Mouse (Mus musculus) heart, embryonic 10.5 days (tissue): ENCODE results near the gene Asah2. TPM values are rescaled to one million over a fixed set of nuclear protein-coding genes. Genes with fewer than 3 reads are reported as not detected.
"Not testable (repeated sequence)": the region's sequence is repeated elsewhere in the genome, so short reads cannot be mapped to it uniquely, and the experiment has no call there.

Experiments
- DNase-seq: peaks from one replicate; pipeline ENCODE4 v3.0.0-alpha.2; 2017; ENCODE audit warnings: low spot score
- H3K27ac ChIP-seq: fragments of 300-500 bp; sonication (generic); 2 replicates; pipeline ENCODE4 v1.5.1; 2016; ENCODE audit warnings: mild to moderate bottlenecking
- H3K27me3 ChIP-seq: fragments of 300-500 bp; sonication (generic); 2 replicates; pipeline ENCODE4 v1.6.1; 2016; ENCODE audit warnings: mild to moderate bottlenecking; ENCODE audit not compliant: poor library complexity, insufficient read depth, severe bottlenecking
- H3K36me3 ChIP-seq: fragments of 300-500 bp; sonication (generic); 2 replicates; pipeline ENCODE4 v1.6.1; 2016; ENCODE audit warnings: mild to moderate bottlenecking, moderate library complexity
- H3K4me1 ChIP-seq: fragments of 300-500 bp; sonication (generic); 2 replicates; pipeline ENCODE4 v1.6.1; 2016; ENCODE audit warnings: mild to moderate bottlenecking
- H3K4me3 ChIP-seq: fragments of 300-500 bp; sonication (generic); 2 replicates; pipeline ENCODE4 v1.5.1; 2016; ENCODE audit warnings: mild to moderate bottlenecking, moderate library complexity
- H3K9me3 ChIP-seq: fragments of 300-500 bp; sonication (generic); 2 replicates; pipeline ENCODE4 v1.6.1; 2016; ENCODE audit warnings: mild to moderate bottlenecking, moderate library complexity
- WGBS: fragments of 180-500 bp; shearing (Covaris S2); methylation state at CpG from one replicate; pipeline ENCODE4 v1.1.7; 2016; 5-methylcytosine and 5-hydroxymethylcytosine counted together
- polyA plus RNA-seq: library from polyadenylated mRNA; unstranded; fragments of >200 nt; fragmentation: Nextera tagmentation; extraction: Ambion mirVana; gene quantifications from 2 replicates; pipeline ENCODE4 v1.2.1, GENCODE M21; 2016

Asah2 gene
- polyA plus RNA-seq, 1 experiment from 2014 or later: 1.6 TPM

DNA sequence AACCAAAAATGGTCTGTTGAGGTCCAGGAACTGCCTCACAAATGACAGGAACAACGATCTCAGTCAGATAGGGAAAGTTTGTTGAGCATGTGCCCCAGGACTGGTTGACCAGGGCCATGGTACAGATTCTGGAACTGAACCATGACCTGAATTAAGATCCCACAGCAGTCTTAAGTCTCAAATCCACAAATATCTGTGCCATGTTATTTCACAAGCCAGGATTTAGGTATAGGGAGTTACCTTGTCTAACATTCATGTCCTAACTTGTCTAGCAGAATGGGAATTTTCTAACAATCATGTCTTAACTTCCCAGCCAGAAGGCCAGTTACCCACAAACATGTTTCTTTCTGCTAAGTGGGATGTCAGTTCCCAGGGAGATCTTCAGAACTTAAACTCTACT, 19.4 kb downstream of the Asah2 start:
- WGBS: 79% methylated on average over 1 of the region's 1 CpGs
- Histone ChIP-seq H3K27me3 (no peaks in the 10 kb centered on the region), H3K4me1 (no peaks in the 10 kb centered on the region), H3K4me3 (no peak overlapping the region), H3K9me3 (no peaks in the 10 kb centered on the region), H3K27ac (no peak overlapping the region), H3K36me3 (no peaks in the 10 kb centered on the region)
- DNase-seq: no peak

DNA sequence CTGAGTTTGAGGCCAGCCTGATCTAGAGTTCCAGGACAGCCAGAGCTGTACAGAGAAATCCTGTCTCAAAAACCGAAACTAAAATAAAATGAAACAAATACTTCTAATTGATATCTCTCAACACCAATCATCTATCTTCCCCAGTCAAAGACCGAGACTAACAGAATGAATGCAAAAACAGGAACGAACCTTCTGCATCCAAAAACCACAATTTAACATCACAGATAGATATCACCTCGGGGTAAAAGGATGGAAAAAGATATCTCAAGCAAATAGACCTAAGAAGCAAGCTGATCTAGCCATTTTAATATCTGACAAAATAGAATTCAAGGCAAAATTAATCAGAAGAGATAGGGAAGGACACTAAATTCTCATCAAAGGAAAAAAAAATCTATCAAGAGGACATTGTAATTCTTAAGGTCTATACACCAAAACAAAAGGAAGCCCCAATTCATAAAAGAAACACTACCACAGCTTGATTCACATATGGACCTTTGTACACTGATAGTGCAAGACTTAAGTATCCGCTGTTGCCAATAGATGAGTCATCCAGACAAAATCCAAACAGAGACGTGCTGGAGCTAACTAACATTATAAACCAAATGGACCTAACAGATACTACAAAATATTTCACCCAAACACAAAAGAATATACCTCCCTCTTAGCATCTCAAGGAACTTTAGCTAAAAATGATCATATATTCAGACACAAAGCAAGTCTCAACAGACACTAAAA, 20.1 kb downstream of the Asah2 start:
- Histone ChIP-seq H3K27ac (no peak overlapping the region), H3K9me3 (no peaks in the 10 kb centered on the region), H3K27me3 (no peaks in the 10 kb centered on the region), H3K36me3 (no peaks in the 10 kb centered on the region), H3K4me1 (no peaks in the 10 kb centered on the region), H3K4me3 (no peak overlapping the region)
- 81% methylated on average over 6 of the region's 6 CpGs for WGBS
- no peak for DNase-seq

DNA sequence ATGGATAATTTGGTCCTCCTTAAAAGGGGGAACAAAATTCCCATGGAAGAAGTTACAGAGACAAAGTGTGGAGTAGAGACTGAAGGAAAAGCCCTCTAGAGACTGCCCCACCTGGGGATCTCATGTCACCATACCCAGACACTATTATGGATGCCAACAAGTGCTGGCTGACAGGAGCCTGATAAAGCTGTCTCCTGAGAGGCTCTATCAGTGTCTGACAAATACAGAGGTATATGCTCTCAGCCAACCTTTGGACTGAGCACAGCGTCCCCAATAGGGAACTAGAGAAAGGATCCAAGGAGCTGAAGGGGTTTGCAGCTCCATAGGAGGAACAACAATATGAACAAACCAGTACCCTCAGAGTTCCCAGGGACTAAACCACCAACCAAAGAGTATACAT, 23.2 kb downstream of the Asah2 start:
- H3K4me3 ChIP-seq, H3K27me3 ChIP-seq, DNase-seq, H3K9me3 ChIP-seq, H3K27ac ChIP-seq, H3K36me3 ChIP-seq, H3K4me1 ChIP-seq: not testable (repeated sequence)
- 33% methylated on average over 1 of the region's 1 CpGs for WGBS

DNA sequence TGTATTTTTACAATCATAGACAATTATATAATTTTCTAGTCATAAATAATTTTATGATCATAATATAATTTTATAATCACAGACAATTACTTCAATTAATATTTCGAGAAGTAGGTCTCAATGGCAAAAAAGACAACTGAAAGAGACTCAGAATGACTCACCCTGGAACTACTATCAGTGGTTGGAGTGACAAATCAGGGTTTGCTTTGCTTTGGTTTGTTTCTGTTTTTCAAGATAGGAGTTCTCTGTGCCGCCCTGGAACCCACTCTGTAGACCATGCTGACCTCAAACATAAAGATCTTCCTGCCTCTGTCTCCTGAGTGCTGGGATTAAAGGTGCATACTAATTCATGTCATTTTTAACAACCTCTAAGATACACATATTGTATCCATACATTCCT, 37.7 kb downstream of the Asah2 start:
- Histone ChIP-seq H3K36me3 (no peaks in the 10 kb centered on the region), H3K4me1 (peaks cover 17% of the 10 kb centered on the region), H3K27me3 (no peaks in the 10 kb centered on the region), H3K9me3 (no peaks in the 10 kb centered on the region), H3K27ac (no peak overlapping the region), H3K4me3 (no peak overlapping the region)
- 54% methylated on average over 2 of the region's 2 CpGs for WGBS
- DNase-seq: no peak

DNA sequence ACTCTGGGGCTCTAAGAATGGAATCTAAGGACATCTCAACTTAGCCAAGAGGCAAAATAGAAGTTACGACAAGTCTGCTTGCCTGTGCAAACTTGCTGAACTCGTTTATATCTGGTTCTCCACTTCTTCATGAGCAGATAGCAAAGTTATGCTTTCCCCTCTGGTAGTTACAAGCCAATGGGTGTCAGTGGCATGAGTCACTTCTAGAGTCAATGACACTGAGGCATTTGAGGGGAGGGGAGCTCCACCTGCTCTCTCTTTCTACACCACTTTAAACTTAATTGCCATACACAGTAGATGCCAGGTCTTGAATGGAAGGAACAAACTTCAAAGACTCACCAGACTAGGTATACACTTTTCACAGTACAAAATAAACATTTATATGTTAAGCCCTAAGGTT, 38.4 kb downstream of the Asah2 start:
- WGBS: 42% methylated on average over 2 of the region's 2 CpGs
- no peaks in the 10 kb centered on the region for H3K9me3 ChIP-seq
- peaks cover 24% of the 10 kb centered on the region for H3K4me1 ChIP-seq
- no peaks in the 10 kb centered on the region for H3K36me3 ChIP-seq
- no peak overlapping the region for H3K27ac ChIP-seq
- DNase-seq: no peak
- H3K27me3 ChIP-seq: no peaks in the 10 kb centered on the region
- H3K4me3 ChIP-seq: no peak overlapping the region

DNA sequence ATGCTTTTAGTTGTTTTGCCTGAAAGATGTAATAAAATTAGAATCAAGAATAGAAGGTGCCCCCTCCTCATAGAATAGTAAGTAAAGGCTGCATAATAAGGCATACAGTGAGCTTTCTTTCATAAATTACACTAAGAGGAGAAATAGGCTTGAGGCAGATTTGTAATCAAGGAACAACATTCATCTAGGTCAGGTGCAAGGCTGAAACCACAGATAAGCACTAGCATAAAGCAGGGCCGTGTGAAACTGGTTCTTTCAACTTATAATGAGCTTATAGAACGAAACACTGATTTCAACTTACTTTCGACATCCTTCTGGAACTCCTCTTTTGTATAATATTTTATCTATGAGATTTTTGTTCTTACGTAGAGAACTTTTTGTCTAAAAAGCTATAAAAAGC, 40.3 kb downstream of the Asah2 start:
- no peaks in the 10 kb centered on the region for H3K27me3 ChIP-seq
- 73% methylated on average over 4 of the region's 4 CpGs for WGBS
- H3K4me1 ChIP-seq: peaks cover 31% of the 10 kb centered on the region
- no peaks in the 10 kb centered on the region for H3K36me3 ChIP-seq
- H3K4me3 ChIP-seq: no peak overlapping the region
- H3K9me3 ChIP-seq: no peaks in the 10 kb centered on the region
- no peak for DNase-seq
- H3K27ac ChIP-seq: no peak overlapping the region

DNA sequence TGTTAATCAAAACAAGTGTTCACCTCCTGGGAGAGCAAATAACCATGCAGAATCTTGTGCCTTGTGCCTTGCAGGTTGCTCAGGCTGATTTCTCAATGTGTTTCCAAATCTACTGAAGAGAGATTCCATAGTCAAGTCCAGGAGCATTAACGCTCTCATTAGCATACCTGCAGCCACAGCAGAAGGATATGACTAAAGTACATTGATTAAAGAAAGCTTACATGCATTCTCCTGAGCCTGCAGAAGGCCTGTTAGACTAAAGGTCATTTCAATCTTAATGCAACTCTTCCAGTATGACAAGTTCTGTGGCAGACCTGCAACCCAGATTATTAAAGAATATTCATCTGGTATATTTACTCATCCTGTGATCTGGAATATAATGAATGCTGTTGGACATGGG, 46.7 kb downstream of the Asah2 start:
- Histone ChIP-seq H3K4me1 (peaks cover 28% of the 10 kb centered on the region; the same call in 1 of the 2 replicates), H3K36me3 (0 out of 2 replicates have a peak, but pooled peaks cover 3% of the 10 kb centered on the region), H3K27me3 (no peaks in the 10 kb centered on the region), H3K9me3 (no peaks in the 10 kb centered on the region), H3K4me3 (no peak overlapping the region), H3K27ac (no peak overlapping the region)
- DNase-seq: no peak
- 83% methylated on average over 1 of the region's 1 CpGs for WGBS

DNA sequence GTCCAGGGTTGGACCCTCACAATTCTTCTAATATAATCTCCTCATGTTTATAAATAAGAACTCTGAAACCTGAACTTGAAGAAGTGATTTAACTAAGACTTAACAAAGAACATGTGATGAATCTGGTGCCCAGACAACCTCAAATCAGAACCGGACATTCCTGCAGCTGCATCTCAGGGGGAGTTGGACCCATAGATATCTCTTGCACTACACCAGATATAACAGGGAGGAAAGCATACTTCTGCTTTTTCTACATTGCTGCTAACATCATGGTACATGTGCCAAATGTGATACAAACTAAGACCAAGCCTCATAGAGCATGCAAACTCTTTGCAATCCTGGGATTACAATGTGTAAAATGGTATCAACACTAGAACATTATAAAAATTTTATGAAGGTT, 51.8 kb downstream of the Asah2 start:
- Histone ChIP-seq H3K9me3 (no peaks in the 10 kb centered on the region), H3K4me1 (no peaks in the 10 kb centered on the region), H3K27me3 (no peaks in the 10 kb centered on the region), H3K4me3 (no peak overlapping the region), H3K27ac (no peak overlapping the region), H3K36me3 (0 out of 2 replicates have a peak, but pooled peaks cover 3% of the 10 kb centered on the region)
- DNase-seq: no peak
- WGBS: 80% methylated on average over 1 of the region's 1 CpGs

DNA sequence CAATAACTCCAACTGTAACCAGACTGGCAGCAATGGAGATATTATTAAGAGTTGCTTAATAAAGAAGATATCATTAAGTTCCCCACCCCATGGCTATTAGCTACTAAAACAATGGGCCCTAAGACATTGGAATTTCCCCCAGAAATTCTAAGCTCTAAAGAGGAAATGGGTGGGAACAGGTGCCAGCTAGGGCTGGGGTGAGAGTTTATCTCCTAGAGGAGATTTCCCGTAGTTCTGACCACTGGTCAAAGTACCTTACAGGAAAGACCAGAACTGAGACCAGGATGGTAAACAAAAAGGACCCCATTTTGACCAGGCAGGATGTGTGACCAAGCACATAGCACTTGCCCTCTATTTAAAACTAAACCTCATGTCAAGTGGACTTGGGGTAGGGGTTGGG, 52.3 kb downstream of the Asah2 start:
- 0 out of 2 replicates have a peak, but pooled peaks cover 3% of the 10 kb centered on the region for H3K36me3 ChIP-seq
- H3K9me3 ChIP-seq: no peaks in the 10 kb centered on the region
- H3K27ac ChIP-seq: no peak overlapping the region
- H3K27me3 ChIP-seq: no peaks in the 10 kb centered on the region
- no peaks in the 10 kb centered on the region for H3K4me1 ChIP-seq
- DNase-seq: no peak
- 58% methylated on average over 1 of the region's 1 CpGs for WGBS
- no peak overlapping the region for H3K4me3 ChIP-seq

DNA sequence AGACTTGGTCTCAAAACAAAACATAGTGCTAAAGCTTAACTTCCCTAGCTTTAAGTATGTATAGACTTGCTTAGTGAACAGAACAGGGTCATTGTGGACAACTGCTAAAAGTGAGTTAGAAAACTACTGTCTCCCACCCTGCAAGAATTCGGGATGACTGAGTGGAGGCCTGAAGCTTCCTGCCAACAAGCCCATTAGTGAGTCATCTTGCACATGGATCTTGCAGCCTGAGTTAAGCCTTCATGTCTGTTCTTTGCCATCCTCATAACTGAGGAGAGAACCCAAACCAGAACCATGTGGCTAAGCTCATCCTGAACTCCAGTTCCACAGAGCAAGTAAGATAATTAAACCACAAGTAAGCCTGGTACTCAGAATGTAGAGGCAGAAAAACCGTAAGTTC, 56.8 kb downstream of the Asah2 start:
- Histone ChIP-seq H3K36me3 (no peaks in the 10 kb centered on the region), H3K27ac (no peak overlapping the region), H3K4me1 (no peaks in the 10 kb centered on the region), H3K4me3 (no peak overlapping the region), H3K9me3 (no peaks in the 10 kb centered on the region), H3K27me3 (no peaks in the 10 kb centered on the region)
- peak; percentile 5 for DNase-seq
- WGBS: 88% methylated on average over 2 of the region's 2 CpGs

DNA sequence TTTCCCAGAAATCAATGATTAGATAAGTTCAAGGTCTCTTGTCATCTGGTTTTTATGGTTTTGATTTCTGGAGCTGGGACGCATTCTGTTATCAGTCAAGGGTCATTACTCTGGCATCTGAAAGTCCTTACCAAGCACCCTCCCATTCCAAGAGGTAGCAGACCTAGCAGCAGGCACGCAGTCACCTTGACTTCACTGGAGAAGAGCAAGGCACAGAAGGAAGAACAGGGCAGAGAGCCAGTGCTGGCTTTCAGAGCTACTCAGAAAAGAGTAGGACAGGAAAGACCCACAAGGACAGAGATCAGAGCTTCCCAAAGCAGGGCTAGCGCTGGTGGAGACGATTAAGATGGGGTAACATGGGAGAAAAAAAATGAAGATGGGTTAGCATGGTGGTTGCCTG, 75.1 kb downstream of the Asah2 start:
- H3K36me3 ChIP-seq: no peaks in the 10 kb centered on the region
- no peak overlapping the region for H3K4me3 ChIP-seq
- H3K4me1 ChIP-seq: 0 out of 2 replicates have a peak, but pooled peaks cover 2% of the 10 kb centered on the region
- whole genome bisulfite sequencing: 66% methylated on average over 4 of the region's 4 CpGs
- H3K27ac ChIP-seq: no peak overlapping the region
- no peak for DNase-seq
- no peaks in the 10 kb centered on the region for H3K9me3 ChIP-seq
- no peaks in the 10 kb centered on the region for H3K27me3 ChIP-seq

DNA sequence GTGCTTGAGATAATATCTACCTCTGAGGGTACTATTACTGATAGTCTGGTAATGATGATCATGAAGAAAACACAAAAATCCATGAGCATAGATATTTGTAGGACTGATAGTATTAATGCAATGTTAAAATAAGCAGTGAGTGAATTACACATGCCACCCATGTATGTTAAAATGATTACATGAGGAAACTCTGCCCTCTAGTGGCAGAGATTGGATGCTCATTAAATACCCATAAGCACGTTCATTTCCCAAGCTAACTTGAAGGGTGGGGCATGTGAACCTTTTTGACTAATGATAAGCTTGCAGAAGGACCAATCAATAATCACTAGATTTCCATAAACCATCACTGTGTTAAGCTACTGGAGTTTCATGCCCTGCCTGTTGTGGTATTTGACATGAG, 77.6 kb downstream of the Asah2 start:
- DNase-seq: no peak
- WGBS: 3% methylated on average over 1 of the region's 1 CpGs
- H3K27me3 ChIP-seq: no peaks in the 10 kb centered on the region

DNA sequence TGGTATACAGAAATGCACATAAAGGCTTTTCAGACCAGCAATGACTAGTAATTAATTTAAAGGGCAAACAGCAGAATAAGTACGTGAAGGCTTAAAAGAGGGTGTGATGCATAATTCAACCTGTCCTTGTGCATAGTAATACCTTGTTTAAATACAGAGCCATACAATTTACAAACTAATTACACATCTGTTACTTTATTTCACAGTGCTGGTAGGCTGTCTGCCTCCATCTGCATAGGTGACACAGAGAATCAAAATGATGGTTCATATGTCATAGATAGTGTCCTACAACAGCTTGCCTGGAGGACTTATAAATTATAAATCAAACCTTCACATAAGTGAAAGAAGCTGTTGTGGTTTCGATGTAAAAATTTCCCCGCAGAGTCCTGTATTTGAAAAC, 82.6 kb downstream of the Asah2 start:
- WGBS: 89% methylated on average over 3 of the region's 3 CpGs
- no peak for DNase-seq

More for the DNA sequence above, 77.6 kb downstream of the Asah2 start:
- Histone ChIP-seq H3K4me3 (no peak overlapping the region), H3K27ac (no peak overlapping the region), H3K9me3 (no peaks in the 10 kb centered on the region), H3K36me3 (no peaks in the 10 kb centered on the region), H3K4me1 (0 out of 2 replicates have a peak, but pooled peaks cover 2% of the 10 kb centered on the region)

More for the DNA sequence above, 82.6 kb downstream of the Asah2 start:
- Histone ChIP-seq H3K27me3 (no peaks in the 10 kb centered on the region), H3K9me3 (peaks cover 2% of the 10 kb centered on the region; the same call in 1 of the 2 replicates), H3K27ac (no peak overlapping the region), H3K4me1 (0 out of 2 replicates have a peak, but pooled peaks cover 2% of the 10 kb centered on the region), H3K36me3 (peaks cover 12% of the 10 kb centered on the region; the same call in 1 of the 2 replicates), H3K4me3 (no peak overlapping the region)
